Mouse (Mus musculus) G1E (cell line): ENCODE measurements around the gene Ubc.

Experiments used
- CTCF ChIP-seq: IDR thresholded peaks from 2 replicates; pipeline ENCODE4 v1.5.1; 2012; ENCODE audit warnings: low read depth, low read length, inconsistent platforms, mixed read lengths
- GATA1 ChIP-seq: IDR thresholded peaks from 2 replicates; pipeline ENCODE4 v1.6.1; 2012; ENCODE audit warnings: borderline replicate concordance, low read length, inconsistent platforms, mixed read lengths
- POLR2AphosphoS5 ChIP-seq: IDR thresholded peaks from 2 replicates; pipeline ENCODE4 v1.6.1; 2012; ENCODE audit warnings: low read depth, low read length, inconsistent platforms; ENCODE audit not compliant: insufficient replicate concordance
- TAL1 ChIP-seq: conservative IDR thresholded peaks from 2 replicates; pipeline ENCODE4 v1.6.1; 2012; ENCODE audit warnings: low read depth, low read length, inconsistent platforms, mixed read lengths

DNA sequence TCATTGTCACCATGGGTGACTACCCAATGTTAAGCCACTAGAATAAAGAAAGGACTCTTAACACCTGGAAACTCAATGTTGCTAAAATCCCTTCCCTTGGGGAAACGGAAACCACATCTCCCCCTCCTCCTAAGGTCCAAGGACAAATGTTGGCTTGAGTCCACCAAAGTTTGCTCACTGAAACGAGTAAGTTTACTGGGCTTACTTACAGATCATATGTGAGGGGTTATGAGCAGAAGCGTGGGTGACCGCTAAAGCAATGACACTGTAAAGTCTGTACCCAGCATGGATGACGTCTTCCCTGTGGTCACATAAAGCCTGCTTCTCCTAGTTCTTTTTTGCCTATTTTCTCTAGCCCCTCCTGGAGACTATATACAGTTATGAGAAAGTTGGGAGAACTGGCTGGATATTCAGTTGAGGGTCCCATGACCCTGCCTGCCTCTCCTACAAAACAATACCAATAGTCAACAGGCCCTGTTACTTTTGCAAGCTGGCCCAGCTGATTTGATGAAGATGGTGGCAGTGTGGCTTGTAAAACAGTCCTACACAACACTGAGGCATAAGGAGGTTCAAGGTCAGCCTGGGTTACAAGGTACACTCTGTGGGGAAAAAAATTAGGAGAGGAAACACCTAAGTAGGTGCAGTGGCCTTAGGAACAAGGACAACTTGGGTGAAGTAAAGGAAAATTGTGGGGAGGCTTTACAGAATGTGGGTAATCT, 7.9 kb downstream of the Ubc start:
- TF ChIP-seq CTCF, result no peak
- TF ChIP-seq GATA1, result no peak
- peak; percentile 48; the same call in 1 of the 2 replicates for TF ChIP-seq POLR2AphosphoS5
- TF ChIP-seq TAL1, result no peak
